Mouse (Mus musculus) brain, embryonic 14.5 days (tissue): ENCODE measurements around the gene Atp1b1.

ENCODE experiments used
- CTCF ChIP-seq: fragments of 200-500 bp; IDR thresholded peaks from 2 replicates; pipeline ENCODE4 v1.5.1; 2012; ENCODE audit warnings: inconsistent platforms, mild to moderate bottlenecking, moderate library complexity, borderline replicate concordance; ENCODE audit not compliant: insufficient read depth, insufficient read length; ENCODE audit errors: extremely low read depth
- POLR2A ChIP-seq: fragments of 200-500 bp; IDR thresholded peaks from 2 replicates; pipeline ENCODE4 v1.6.1; 2012; ENCODE audit warnings: mild to moderate bottlenecking, inconsistent platforms, borderline replicate concordance; ENCODE audit not compliant: poor library complexity, insufficient read depth, insufficient read length, severe bottlenecking; ENCODE audit errors: extremely low read depth

DNA sequence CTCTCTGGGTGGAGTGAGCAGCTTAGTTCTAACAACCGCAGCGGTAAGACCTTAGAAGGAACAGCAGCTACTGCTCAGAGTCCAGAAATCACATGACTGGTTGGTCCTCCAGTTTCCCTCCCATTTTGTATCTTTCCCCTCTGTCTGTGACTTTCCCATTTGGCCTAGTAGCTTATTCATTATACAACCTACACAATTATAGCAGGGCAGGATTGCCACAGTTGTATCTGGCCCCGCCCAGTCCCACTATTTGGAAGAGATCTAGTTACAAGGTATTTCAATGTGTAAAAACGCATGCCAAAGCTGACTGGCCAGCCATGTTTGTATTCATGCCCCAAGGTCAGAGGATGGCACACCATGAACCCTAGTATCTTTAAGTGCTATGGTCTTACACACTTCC lies 7.5 kb downstream of the Atp1b1 start:
- no peak for TF ChIP-seq POLR2A
- TF ChIP-seq CTCF, result no peak
